Mouse (Mus musculus) cortical plate, adult 2 months (tissue): ENCODE results near the gene Rps9.

ENCODE experiments used
- CTCF ChIP-seq: fragments of 200-500 bp; IDR thresholded peaks from 2 replicates; pipeline ENCODE4 v1.5.1; 2011; ENCODE audit warnings: mild to moderate bottlenecking, control low read depth, low read length; ENCODE audit not compliant: insufficient read depth; ENCODE audit errors: extremely low read depth
- POLR2A ChIP-seq: fragments of 200-500 bp; IDR thresholded peaks from 2 replicates; pipeline ENCODE4 v1.6.1; 2011; ENCODE audit warnings: mild to moderate bottlenecking, low read length, control low read depth; ENCODE audit not compliant: insufficient read depth; ENCODE audit errors: extremely low read depth

DNA sequence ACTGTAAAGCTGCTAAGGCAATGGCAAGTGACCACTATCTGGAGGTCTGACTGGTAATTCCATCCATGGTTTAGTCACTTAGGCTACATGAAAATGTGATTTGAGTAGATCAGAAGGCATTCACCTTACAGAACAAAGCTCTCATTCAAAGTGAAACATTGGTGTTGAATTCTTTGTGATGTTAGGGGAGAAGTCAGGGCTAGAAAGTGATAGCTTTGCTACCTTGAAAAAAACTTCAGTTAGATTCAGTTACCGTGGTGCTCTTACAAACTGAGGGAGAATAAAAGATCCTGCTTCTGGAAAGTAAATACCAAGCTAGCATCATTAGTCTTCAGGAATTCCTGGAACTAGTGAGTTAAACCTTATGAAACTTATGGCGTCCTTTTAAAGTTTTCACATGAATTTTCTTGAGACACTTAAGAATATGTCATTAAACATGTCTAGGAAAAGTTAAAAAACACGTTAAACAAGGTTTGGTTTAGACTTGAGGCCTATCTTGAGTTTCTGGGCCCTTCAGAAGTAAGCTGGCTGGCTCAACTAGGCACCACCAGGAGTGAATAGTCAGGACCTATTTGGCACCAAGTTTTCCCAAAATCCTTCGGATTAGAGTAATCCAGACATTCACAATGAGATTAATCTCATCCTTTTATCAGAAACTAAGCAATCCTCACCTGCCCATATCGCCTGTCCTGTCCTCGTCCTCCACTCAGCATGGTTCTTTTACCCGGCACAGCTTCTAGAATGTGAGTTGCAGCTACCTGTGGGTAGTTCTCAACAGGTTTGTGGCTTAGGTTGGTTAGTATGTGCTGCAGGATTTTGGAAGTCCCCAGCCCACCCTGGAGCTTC lies 4.0 kb downstream of the Rps9 start:
- TF ChIP-seq CTCF (no peak), POLR2A (no peak)
